Mouse (Mus musculus) left cerebral cortex, adult 2 months (tissue): ENCODE results near the gene Lrrc75a. TPM values are rescaled to one million over a fixed set of nuclear protein-coding genes. Genes with fewer than 3 reads are reported as not detected.

Experiments used
- DNase-seq, 2 experiments: peaks; one replicate each; pipeline ENCODE4 v3.0.0; 2021 to 2022; ENCODE audit warnings: low spot score in 2 of 2, mixed read lengths in 1 of 2; ENCODE audit errors: extremely low spot score in 1 of 2
- H3K27ac ChIP-seq: fragments of 200-600 bp; 2 replicates; pipeline ENCODE4 v1.8.1; 2022
- H3K4me3 ChIP-seq: fragments of 200-600 bp; 2 replicates; pipeline ENCODE4 v1.8.1; 2022
- CTCF ChIP-seq: fragments of 200-600 bp; IDR thresholded peaks from 2 replicates; pipeline ENCODE4 v1.8.1; 2022; ENCODE audit warnings: antibody characterized with exemption, mild to moderate bottlenecking, moderate library complexity
- intact Hi-C: fragments of 180-260 bp; cut with DNase I; formaldehyde crosslinking; loops from one replicate; pipeline ENCODE4 v1.15.1; 2025
- total RNA-seq, 2 experiments: library from RNA; stranded (reverse); gene quantifications; 2 replicates each; pipeline ENCODE4 v1.2.3; 2021

The Lrrc75a gene
- total RNA-seq, 2 experiments from 2014 or later, result 20.0 to 24.9 TPM

GRCm38 (mm10) chr11:62612604-62613003 is 35.7 kb downstream of the Lrrc75a start:
- TF ChIP-seq CTCF, result no peak
- no peak overlapping the region for H3K27ac ChIP-seq
- DNase-seq, result no peak
- H3K4me3 ChIP-seq, result no peak overlapping the region
- intact Hi-C loops, result loop anchor here (1.0 to 5.0 kb wide), 3 partner anchors 36 to 80 kb away; partner anchors contain the start of genes Lrrc75a and Mmgt2

- no peak for DNase-seq
- Histone ChIP-seq H3K4me3 (no peak overlapping the region), H3K27ac (no peak overlapping the region)
- intact Hi-C loops, result loop anchor here (5.0 kb wide), 1 partner anchor 82 kb away; no protein-coding TSS in a partner anchor
- TF ChIP-seq CTCF, result no peak
These were observed 38.0 kb downstream of the Lrrc75a start for GRCm38 (mm10) chr11:62610304-62610703.

- no peak for TF ChIP-seq CTCF
- DNase-seq, result no peak
- no peak overlapping the region for H3K27ac ChIP-seq
- no peak overlapping the region for H3K4me3 ChIP-seq
- intact Hi-C loops, result no loop called here
These were observed 39.3 kb downstream of the Lrrc75a start for GRCm38 (mm10) chr11:62608826-62609675.

- intact Hi-C loops, result no loop called here
- Histone ChIP-seq H3K27ac (no peak overlapping the region), H3K4me3 (no peak overlapping the region)
- no peak for DNase-seq
- no peak for TF ChIP-seq CTCF
These were observed 40.4 kb downstream of the Lrrc75a start for GRCm38 (mm10) chr11:62607952-62608201.

- DNase-seq, result no peak
- intact Hi-C loops, result no loop called here
- TF ChIP-seq CTCF, result no peak
- no peak overlapping the region for H3K4me3 ChIP-seq
- no peak overlapping the region for H3K27ac ChIP-seq
These were observed 41.0 kb downstream of the Lrrc75a start for GRCm38 (mm10) chr11:62607170-62607951.

- H3K27ac ChIP-seq, result no peak overlapping the region
- TF ChIP-seq CTCF, result no peak
- DNase-seq, result no peak
- intact Hi-C loops, result no loop called here
- no peak overlapping the region for H3K4me3 ChIP-seq
These were observed 41.8 kb downstream of the Lrrc75a start for GRCm38 (mm10) chr11:62606299-62607169.

GRCm38 (mm10) chr11:62605619-62606298 is 42.6 kb downstream of the Lrrc75a start:
- no peak overlapping the region for H3K4me3 ChIP-seq
- intact Hi-C loops, result no loop called here
- DNase-seq, result no peak
- TF ChIP-seq CTCF, result no peak
- no peak overlapping the region for H3K27ac ChIP-seq

GRCm38 (mm10) chr11:62604886-62605618 is 43.3 kb downstream of the Lrrc75a start:
- no peak for DNase-seq
- H3K4me3 ChIP-seq, result peak overlapping the region; percentile 95
- no peak for TF ChIP-seq CTCF
- no peak overlapping the region for H3K27ac ChIP-seq
- intact Hi-C loops, result no loop called here

- Histone ChIP-seq H3K4me3 (peak overlapping the region; percentile 95), H3K27ac (no peak overlapping the region; the same call in 1 of the 2 replicates)
- TF ChIP-seq CTCF, result no peak
- DNase-seq, result no peak
- intact Hi-C loops, result no loop called here
These were observed 44.1 kb downstream of the Lrrc75a start for GRCm38 (mm10) chr11:62604123-62604706.

GRCm38 (mm10) chr11:62603312-62604056 is 44.8 kb downstream of the Lrrc75a start:
- intact Hi-C loops, result loop anchor here (2.0 kb wide), 2 partner anchors 27 to 147 kb away; no protein-coding TSS in a partner anchor
- peak; percentile 54 for TF ChIP-seq CTCF
- DNase-seq, result no peak

More at GRCm38 (mm10) chr11:62603312-62604056, 44.8 kb downstream of the Lrrc75a start:
- peak overlapping the region; percentile 95 for H3K27ac ChIP-seq
- H3K4me3 ChIP-seq, result peak overlapping the region; percentile 95
